Mouse (Mus musculus) midbrain, postnatal 0 days (tissue): ENCODE measurements around the gene Fbxo44. TPM values are rescaled to one million over a fixed set of nuclear protein-coding genes. Genes with fewer than 3 reads are reported as not detected.

Experiments used
- ATAC-seq: fragments of 200-750 bp; cut with Nextera tagmentation; 2 replicates; pipeline ENCODE4 v1.8.0; 2017; ENCODE audit warnings: moderate number of reproducible peaks, mild to moderate bottlenecking, moderate TSS enrichment, moderate library complexity; ENCODE audit not compliant: low FRiP score
- DNase-seq: peaks from one replicate; pipeline ENCODE4 v3.0.0-alpha.2; 2015; ENCODE audit warnings: low spot score
- H3K27ac ChIP-seq: fragments of 300-500 bp; sonication (generic); 2 replicates; pipeline ENCODE4 v1.5.1; 2014; ENCODE audit warnings: low read depth, mild to moderate bottlenecking, low read length, mixed read lengths
- H3K27me3 ChIP-seq: fragments of 300-500 bp; sonication (generic); 2 replicates; pipeline ENCODE4 v1.6.1; 2014; ENCODE audit warnings: low read length, control low read depth, mixed read lengths; ENCODE audit not compliant: insufficient read depth
- H3K36me3 ChIP-seq: fragments of 300-500 bp; sonication (generic); 2 replicates; pipeline ENCODE4 v1.6.1; 2014; ENCODE audit warnings: low read length, control low read depth, mixed read lengths; ENCODE audit not compliant: insufficient read depth
- H3K4me1 ChIP-seq: fragments of 300-500 bp; sonication (generic); 2 replicates; pipeline ENCODE4 v1.6.1; 2014; ENCODE audit warnings: mild to moderate bottlenecking, control low read depth, antibody characterized with exemption, low read length, mixed read lengths; ENCODE audit not compliant: insufficient read depth
- H3K4me2 ChIP-seq: fragments of 300-500 bp; sonication (generic); 2 replicates; pipeline ENCODE4 v1.6.1; 2014; ENCODE audit warnings: low read depth, mild to moderate bottlenecking, low read length, mixed read lengths; ENCODE audit not compliant: poor library complexity, severe bottlenecking
- H3K4me3 ChIP-seq: fragments of 300-500 bp; sonication (generic); 2 replicates; pipeline ENCODE4 v1.5.1; 2014; ENCODE audit warnings: low read depth, mild to moderate bottlenecking, low read length, moderate library complexity
- H3K9ac ChIP-seq: fragments of 300-500 bp; sonication (generic); replicated peaks from 2 replicates; pipeline ENCODE4 v1.6.1; 2014; ENCODE audit warnings: mild to moderate bottlenecking, low read length, moderate library complexity, mixed read lengths; ENCODE audit not compliant: poor library complexity, severe bottlenecking
- H3K9me3 ChIP-seq: fragments of 300-500 bp; sonication (generic); 2 replicates; pipeline ENCODE4 v1.6.1; 2016; ENCODE audit warnings: low read length, control low read depth
- CTCF ChIP-seq: IDR thresholded peaks from 2 replicates; pipeline ENCODE4 v1.5.1; 2016; ENCODE audit warnings: antibody characterized with exemption, mild to moderate bottlenecking
- WGBS: fragments of 180-500 bp; shearing (Covaris S2); extraction: QIAGEN DNeasy Blood & Tissue Kit; methylation state at CpG from one replicate; pipeline ENCODE4 v1.1.7; 2014; 5-methylcytosine and 5-hydroxymethylcytosine counted together
- polyA plus RNA-seq: library from polyadenylated mRNA; unstranded; fragments of >200 nt; fragmentation: Nextera tagmentation; extraction: Ambion mirVana; gene quantifications from 2 replicates; pipeline ENCODE4 v1.2.1, GENCODE M21; 2015
- total RNA-seq: library from RNA; depleted of rRNA; stranded (reverse); fragments of >200 nt; gene quantifications from 2 replicates; pipeline ENCODE4 v1.2.3, GENCODE M21; 2014

Gene Fbxo44
- total and polyA plus RNA-seq, 2 experiments from 2014 or later, result 107 to 189 TPM

- Histone ChIP-seq H3K4me1 (no peaks in the 10 kb centered on the region), H3K4me3 (no peak overlapping the region), H3K27ac (no peak overlapping the region), H3K36me3 (peaks cover 32% of the 10 kb centered on the region), H3K9me3 (no peaks in the 10 kb centered on the region), H3K27me3 (no peaks in the 10 kb centered on the region), H3K9ac (no peak overlapping the region), H3K4me2 (no peak overlapping the region)
- no peak for ATAC-seq
- no peak for DNase-seq
- TF ChIP-seq CTCF, result no peak
- WGBS, result 86% methylated on average over 2 of the region's 2 CpGs
Measured at GRCm38 (mm10) chr4:148147714-148148113, 12.6 kb downstream of the Fbxo44 start.

DNA sequence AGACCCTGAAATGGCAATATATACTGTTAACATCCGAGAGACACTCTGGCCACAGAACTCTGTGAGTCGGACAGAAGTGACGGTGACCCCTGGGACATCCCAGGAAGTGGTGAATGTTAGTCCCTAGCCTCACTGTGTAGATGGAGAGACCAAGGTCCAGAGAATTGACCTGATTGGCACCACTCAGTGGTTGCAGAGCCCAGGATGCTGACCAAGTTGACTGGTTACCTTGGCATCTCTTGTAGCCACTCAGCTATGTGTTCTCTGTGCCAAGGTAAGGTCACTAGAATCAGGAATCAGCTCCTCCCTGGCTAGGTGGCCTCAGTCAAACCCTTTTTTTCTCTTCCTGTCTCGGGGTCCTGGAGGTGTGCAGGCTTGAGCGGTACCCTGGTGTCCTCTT lies 16.6 kb downstream of the Fbxo44 start:
- no peak for DNase-seq
- ATAC-seq, result no peak
- H3K4me2 ChIP-seq, result no peak overlapping the region
- WGBS, result 93% methylated on average over 5 of the region's 5 CpGs
- H3K4me3 ChIP-seq, result no peak overlapping the region
- no peaks in the 10 kb centered on the region for H3K4me1 ChIP-seq
- H3K27ac ChIP-seq, result no peak overlapping the region
- no peaks in the 10 kb centered on the region for H3K27me3 ChIP-seq
- H3K9ac ChIP-seq, result no peak overlapping the region
- H3K36me3 ChIP-seq, result peaks cover 30% of the 10 kb centered on the region
- no peaks in the 10 kb centered on the region for H3K9me3 ChIP-seq
- no peak for TF ChIP-seq CTCF

GRCm38 (mm10) chr4:148140098-148141011 lies 19.9 kb downstream of the Fbxo44 start:
- ATAC-seq (peak; percentile 94), DNase-seq (peak; percentile 92)
- H3K36me3 ChIP-seq, result peaks cover 11% of the 10 kb centered on the region
- no peaks in the 10 kb centered on the region for H3K9me3 ChIP-seq
- peak; percentile 76 for TF ChIP-seq CTCF
- peak overlapping the region; percentile 89 for H3K4me2 ChIP-seq
- peak overlapping the region; percentile 67 for H3K9ac ChIP-seq
- no peaks in the 10 kb centered on the region for H3K4me1 ChIP-seq
- peak overlapping the region; percentile 56 for H3K4me3 ChIP-seq
- peak overlapping the region; percentile 85 for H3K27ac ChIP-seq
- H3K27me3 ChIP-seq, result no peaks in the 10 kb centered on the region
- WGBS, result under 1% methylated on average over 61 of the region's 65 CpGs

DNA sequence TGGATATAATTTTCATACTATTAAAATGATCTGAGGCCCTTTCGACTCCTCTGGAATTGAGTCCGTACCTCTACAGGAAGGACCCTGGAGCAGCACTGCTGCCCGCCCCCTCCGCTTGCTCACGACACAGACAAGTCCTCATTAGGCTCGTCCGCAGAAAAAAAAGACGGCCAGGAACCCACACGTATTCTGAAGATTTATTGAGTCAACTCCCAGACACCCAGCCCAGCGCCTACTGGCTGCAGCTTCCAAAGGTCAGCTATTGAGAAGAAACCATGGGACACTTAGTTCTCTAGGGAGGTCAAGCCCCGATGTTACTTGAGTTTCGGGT lies 20.6 kb downstream of the Fbxo44 start:
- Histone ChIP-seq H3K4me2 (peak overlapping the region; percentile 89), H3K9ac (peak overlapping the region; percentile 67; the same call in 1 of the 2 replicates), H3K4me3 (peak overlapping the region; percentile 56), H3K27ac (peak overlapping the region; percentile 85), H3K36me3 (peaks cover 5% of the 10 kb centered on the region), H3K4me1 (no peaks in the 10 kb centered on the region), H3K27me3 (no peaks in the 10 kb centered on the region), H3K9me3 (no peaks in the 10 kb centered on the region)
- no peak for TF ChIP-seq CTCF
- under 1% methylated on average over 12 of the region's 12 CpGs for WGBS
- ATAC-seq, result peak; percentile 19; the same call in 1 of the 2 replicates
- DNase-seq, result no peak

DNA sequence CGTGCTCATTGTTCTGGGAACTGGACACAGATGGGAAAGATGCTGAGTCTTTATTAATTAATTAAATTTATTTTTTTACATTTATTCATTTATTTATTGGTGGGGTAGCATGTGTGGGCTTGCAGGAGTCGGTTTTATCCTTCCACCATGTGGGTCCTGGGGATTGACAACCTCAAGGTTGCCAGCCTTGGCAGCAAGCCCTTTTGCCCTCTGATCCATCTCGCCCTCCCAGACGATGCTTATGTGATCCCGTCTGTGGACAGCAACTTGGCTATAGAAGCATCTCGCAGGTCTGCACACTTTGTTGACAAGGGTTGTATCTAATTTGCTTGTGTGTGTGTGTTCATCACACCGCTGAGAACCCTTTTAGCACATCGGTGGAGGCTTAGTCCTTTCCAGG lies 22.8 kb downstream of the Fbxo44 start:
- Histone ChIP-seq H3K36me3 (no peaks in the 10 kb centered on the region), H3K4me2 (no peak overlapping the region), H3K9me3 (no peaks in the 10 kb centered on the region), H3K9ac (no peak overlapping the region), H3K27ac (no peak overlapping the region), H3K27me3 (no peaks in the 10 kb centered on the region), H3K4me3 (no peak overlapping the region), H3K4me1 (no peaks in the 10 kb centered on the region)
- WGBS, result 57% methylated on average over 8 of the region's 8 CpGs
- ATAC-seq, result no peak
- peak; percentile 27 for DNase-seq
- TF ChIP-seq CTCF, result no peak

- 78% methylated on average over 8 of the region's 8 CpGs for WGBS
- Histone ChIP-seq H3K9ac (no peak overlapping the region), H3K27me3 (no peaks in the 10 kb centered on the region), H3K4me1 (peaks cover 5% of the 10 kb centered on the region), H3K9me3 (no peaks in the 10 kb centered on the region), H3K4me2 (no peak overlapping the region), H3K4me3 (no peak overlapping the region), H3K27ac (no peak overlapping the region), H3K36me3 (no peaks in the 10 kb centered on the region)
- DNase-seq (no peak), ATAC-seq (no peak)
- no peak for TF ChIP-seq CTCF
Measured at GRCm38 (mm10) chr4:148134988-148135387, 25.3 kb downstream of the Fbxo44 start.
